Mouse (Mus musculus): ENCODE results near the gene Akap2. TPM values are rescaled to one million over a fixed set of nuclear protein-coding genes. Genes with fewer than 3 reads are reported as not detected.

The Akap2 gene
- total and polyA plus RNA-seq, 3 experiments, result 1.7 to 7.2 TPM; not detected in 1

GRCm38 (mm10) chr4:57879137-57879536 is 161.7 kb downstream of the Akap2 start:
- peaks cover 0 to under 1% of the 10 kb centered on the region in 2 experiments; a peak in 1 of 4 replicates for H3K4me1 ChIP-seq (ENCODE audit: control insufficient read depth in 1 of 2, insufficient read depth in 2 of 2, low read length in 2 of 2)
- H3K9ac ChIP-seq (ENCODE audit: control insufficient read depth, low read depth, low read length, poor library complexity, severe bottlenecking), result no peak overlapping the region
- no peaks in the 10 kb centered on the region for H3K9me3 ChIP-seq (replicated peaks; ENCODE audit: insufficient read depth, low read length)
- no peaks in the 10 kb centered on the region for H3K27me3 ChIP-seq (ENCODE audit: control insufficient read depth in 1 of 2, insufficient read depth in 2 of 2, low read length in 2 of 2)
- no peaks in the 10 kb centered on the region for H3K79me2 ChIP-seq (ENCODE audit: control insufficient read depth, insufficient read depth, low read length, poor library complexity)
- no peak for TF ChIP-seq JUND (IDR thresholded peaks at IDR 0.05; ENCODE audit: low read depth, low read length)
- TF ChIP-seq NRF1 (IDR thresholded peaks at IDR 0.05; ENCODE audit: insufficient read depth, low read depth, low read length, poor library complexity, severe bottlenecking), result no peak
- no peak for TF ChIP-seq BHLHE40 (IDR thresholded peaks at IDR 0.05; ENCODE audit: borderline replicate concordance, low read depth, low read length)
- no peak for TF ChIP-seq USF1 (IDR thresholded peaks at IDR 0.05; ENCODE audit: low read depth, low read length)
- TF ChIP-seq MYB (IDR thresholded peaks at IDR 0.05; ENCODE audit: low read depth, low read length), result no peak
- no peak for TF ChIP-seq SIN3A (IDR thresholded peaks at IDR 0.05; ENCODE audit: low read length)
- TF ChIP-seq RCOR1 (IDR thresholded peaks at IDR 0.05; ENCODE audit: low read depth, low read length), result no peak
- TF ChIP-seq MEF2A (IDR thresholded peaks at IDR 0.05; ENCODE audit: extremely low read depth, insufficient replicate concordance, low read depth, low read length, poor library complexity, severe bottlenecking), result no peak
- no peak for TF ChIP-seq CHD1 (IDR thresholded peaks at IDR 0.05; ENCODE audit: low read depth, low read length)
- no peak for TF ChIP-seq UBTF (IDR thresholded peaks at IDR 0.05; ENCODE audit: borderline replicate concordance, insufficient read depth, low read depth, low read length)
- TF ChIP-seq GATA1 (IDR thresholded peaks at IDR 0.05; ENCODE audit: low read depth, low read length), result no peak
- no peak for TF ChIP-seq ZNF384 (IDR thresholded peaks at IDR 0.05; ENCODE audit: low read depth, low read length)
- no peak for TF ChIP-seq ZMIZ1 (IDR thresholded peaks at IDR 0.05; ENCODE audit: low read depth, low read length)
- no peak for TF ChIP-seq POLR2A (IDR thresholded peaks at IDR 0.05; ENCODE audit: control insufficient read depth in 1 of 2, insufficient read depth in 1 of 2, low read depth in 1 of 2, low read length in 2 of 2, poor library complexity in 1 of 2)
- no peaks in the 10 kb centered on the region for H3K36me3 ChIP-seq (ENCODE audit: control insufficient read depth in 1 of 2, insufficient read depth in 2 of 2, low read length in 2 of 2)
- H3K4me3 ChIP-seq (ENCODE audit: control insufficient read depth in 1 of 2, insufficient read depth in 1 of 2, low read depth in 2 of 2, low read length in 2 of 2), result no peak overlapping the region
- no peak for DNase-seq (ENCODE audit: low read depth, low spot score)
- H3K27ac ChIP-seq (ENCODE audit: control insufficient read depth, low read depth, low read length), result no peak overlapping the region

- peak in 2 of 3 experiments; percentile 91 to 92 for TF ChIP-seq CTCF (IDR thresholded peaks at IDR 0.05 in 2 of 3, conservative IDR thresholded peaks at IDR 0.05 in 1 of 3; ENCODE audit: control insufficient read depth in 1 of 3, insufficient read depth in 1 of 3, low read depth in 2 of 3, low read length in 3 of 3, poor library complexity in 1 of 3, severe bottlenecking in 1 of 3)
- TF ChIP-seq MEF2A (IDR thresholded peaks at IDR 0.05; ENCODE audit: extremely low read depth, insufficient replicate concordance, low read depth, low read length, poor library complexity, severe bottlenecking), result no peak
- peak; percentile 94 for TF ChIP-seq ZC3H11A (IDR thresholded peaks at IDR 0.05; ENCODE audit: low read depth, low read length)
- TF ChIP-seq RAD21 (IDR thresholded peaks at IDR 0.05; ENCODE audit: low read depth, low read length), result peak; percentile 96
- peak; percentile 96 for TF ChIP-seq SMC3 (IDR thresholded peaks at IDR 0.05; ENCODE audit: low read depth, low read length)
- no peak for TF ChIP-seq MAX (IDR thresholded peaks at IDR 0.05; ENCODE audit: low read length)
- H3K27ac ChIP-seq (ENCODE audit: control insufficient read depth, low read depth, low read length), result no peak overlapping the region
- peak; percentile 78 for DNase-seq (ENCODE audit: low read depth, low spot score)
Observed at GRCm38 (mm10) chr4:57879804-57880357, 162.4 kb downstream of the Akap2 start.

More at GRCm38 (mm10) chr4:57879804-57880357, 162.4 kb downstream of the Akap2 start:
- no peaks in the 10 kb centered on the region for H3K27me3 ChIP-seq (ENCODE audit: control insufficient read depth in 1 of 2, insufficient read depth in 2 of 2, low read length in 2 of 2)
- H3K9ac ChIP-seq (ENCODE audit: control insufficient read depth, low read depth, low read length, poor library complexity, severe bottlenecking), result no peak overlapping the region
- H3K4me3 ChIP-seq (ENCODE audit: control insufficient read depth in 1 of 2, insufficient read depth in 1 of 2, low read depth in 2 of 2, low read length in 2 of 2), result no peak overlapping the region
- H3K36me3 ChIP-seq (ENCODE audit: control insufficient read depth in 1 of 2, insufficient read depth in 2 of 2, low read length in 2 of 2), result no peaks in the 10 kb centered on the region
- peaks cover 0 to 5% of the 10 kb centered on the region in 2 experiments; a peak in 2 of 4 replicates for H3K4me1 ChIP-seq (ENCODE audit: control insufficient read depth in 1 of 2, insufficient read depth in 2 of 2, low read length in 2 of 2)
- no peaks in the 10 kb centered on the region for H3K9me3 ChIP-seq (replicated peaks; ENCODE audit: insufficient read depth, low read length)
- no peaks in the 10 kb centered on the region for H3K79me2 ChIP-seq (ENCODE audit: control insufficient read depth, insufficient read depth, low read length, poor library complexity)
